Mouse (Mus musculus) midbrain, embryonic 11.5 days (tissue): ENCODE measurements around the gene Wdr90. TPM values are rescaled to one million over a fixed set of nuclear protein-coding genes. Genes with fewer than 3 reads are reported as not detected.
A peak's percentile ranks its signal among the peaks of the same experiment; 100 is the strongest.

ENCODE experiments used
- ATAC-seq: fragments of 200-750 bp; cut with Nextera tagmentation; 2 replicates; pipeline ENCODE4 v1.8.0; 2017; ENCODE audit warnings: moderate TSS enrichment, moderate library complexity; ENCODE audit not compliant: low FRiP score
- DNase-seq: peaks from one replicate; pipeline ENCODE4 v3.0.0; 2015; ENCODE audit warnings: low spot score; ENCODE audit errors: missing footprints
- H3K27ac ChIP-seq: fragments of 300-500 bp; sonication (generic); 2 replicates; pipeline ENCODE4 v1.5.1; 2014; ENCODE audit warnings: low read depth, low read length
- H3K27me3 ChIP-seq: fragments of 300-500 bp; sonication (generic); 2 replicates; pipeline ENCODE4 v1.6.1; 2014; ENCODE audit warnings: mild to moderate bottlenecking, low read length, moderate library complexity, mixed read lengths; ENCODE audit not compliant: control insufficient read depth, insufficient read depth
- H3K36me3 ChIP-seq: fragments of 300-500 bp; sonication (generic); 2 replicates; pipeline ENCODE4 v1.6.1; 2014; ENCODE audit warnings: mild to moderate bottlenecking, low read length, moderate library complexity, mixed read lengths; ENCODE audit not compliant: control insufficient read depth, insufficient read depth
- H3K4me1 ChIP-seq: fragments of 300-500 bp; sonication (generic); 2 replicates; pipeline ENCODE4 v1.6.1; 2014; ENCODE audit warnings: low read length; ENCODE audit not compliant: control insufficient read depth, insufficient read depth
- H3K4me2 ChIP-seq: fragments of 300-500 bp; sonication (generic); 2 replicates; pipeline ENCODE4 v1.6.1; 2014; ENCODE audit warnings: mild to moderate bottlenecking, moderate library complexity
- H3K4me3 ChIP-seq: fragments of 300-500 bp; sonication (generic); 2 replicates; pipeline ENCODE4 v1.5.1; 2014; ENCODE audit warnings: low read depth, low read length
- H3K9ac ChIP-seq: fragments of 300-500 bp; sonication (generic); 2 replicates; pipeline ENCODE4 v1.6.1; 2014; ENCODE audit warnings: low read length
- H3K9me3 ChIP-seq: fragments of 300-500 bp; sonication (generic); 2 replicates; pipeline ENCODE4 v1.6.1; 2016; ENCODE audit warnings: low read length; ENCODE audit not compliant: control insufficient read depth
- WGBS: fragments of 180-500 bp; shearing (Covaris S2); extraction: QIAGEN DNeasy Blood & Tissue Kit; methylation state at CpG from one replicate; pipeline ENCODE4 v1.1.7; 2014; 5-methylcytosine and 5-hydroxymethylcytosine counted together
- polyA plus RNA-seq: library from polyadenylated mRNA; unstranded; fragments of >200 nt; fragmentation: Nextera tagmentation; extraction: Ambion mirVana; gene quantifications from 2 replicates; pipeline ENCODE4 v1.2.1, GENCODE M21; 2014

The Wdr90 gene
- polyA plus RNA-seq, 1 experiment from 2014 or later, result 17.8 TPM

- no peaks in the 10 kb centered on the region; the same call in 1 of the 2 replicates for H3K27me3 ChIP-seq
- no peak overlapping the region for H3K9ac ChIP-seq
- DNase-seq (no peak), ATAC-seq (no peak)
- no peak overlapping the region; the same call in 1 of the 2 replicates for H3K4me2 ChIP-seq
- peaks cover 11% of the 10 kb centered on the region; the same call in 1 of the 2 replicates for H3K36me3 ChIP-seq
- H3K27ac ChIP-seq, result no peak overlapping the region
- 84% methylated on average over 14 of the region's 14 CpGs for WGBS
- H3K4me3 ChIP-seq, result peak overlapping the region; percentile 71; the same call in 1 of the 2 replicates
- H3K4me1 ChIP-seq, result peaks cover 50% of the 10 kb centered on the region
- no peaks in the 10 kb centered on the region for H3K9me3 ChIP-seq
These were observed 30.4 kb downstream of the Wdr90 start for GRCm38 (mm10) chr17:25830806-25831431.

- Histone ChIP-seq H3K36me3 (peaks cover 11% of the 10 kb centered on the region; the same call in 1 of the 2 replicates), H3K27ac (no peak overlapping the region), H3K27me3 (no peaks in the 10 kb centered on the region; the same call in 1 of the 2 replicates), H3K4me3 (peak overlapping the region; percentile 68), H3K9me3 (no peaks in the 10 kb centered on the region), H3K4me2 (peak overlapping the region; percentile 90; the same call in 1 of the 2 replicates), H3K4me1 (peaks cover 46% of the 10 kb centered on the region), H3K9ac (no peak overlapping the region; the same call in 1 of the 2 replicates)
- WGBS, result 83% methylated on average over 4 of the region's 4 CpGs
- DNase-seq (no peak), ATAC-seq (no peak)
These were observed 31.0 kb downstream of the Wdr90 start for GRCm38 (mm10) chr17:25830200-25830753.

- 47% methylated on average over 8 of the region's 8 CpGs for WGBS
- peak overlapping the region; percentile 68 for H3K4me3 ChIP-seq
- H3K9ac ChIP-seq, result peak overlapping the region; percentile 89
- ATAC-seq (no peak), DNase-seq (no peak)
- H3K27ac ChIP-seq, result peak overlapping the region; percentile 87
- H3K4me1 ChIP-seq, result peaks cover 47% of the 10 kb centered on the region
- no peaks in the 10 kb centered on the region for H3K27me3 ChIP-seq
- H3K36me3 ChIP-seq, result peaks cover 11% of the 10 kb centered on the region; the same call in 1 of the 2 replicates
- no peaks in the 10 kb centered on the region for H3K9me3 ChIP-seq
- H3K4me2 ChIP-seq, result peak overlapping the region; percentile 90
These were observed 31.7 kb downstream of the Wdr90 start for GRCm38 (mm10) chr17:25829558-25830017.

- peak within 1 kb of the TSS; percentile 87 for H3K27ac ChIP-seq
- WGBS, result under 1% methylated on average over 32 of the region's 32 CpGs
- ATAC-seq (peak; percentile 20), DNase-seq (peak; percentile 99)
- no peaks in the 10 kb centered on the region for H3K9me3 ChIP-seq
- H3K4me1 ChIP-seq, result peaks cover 47% of the 10 kb centered on the region
- H3K4me2 ChIP-seq, result peak within 1 kb of the TSS; percentile 90
- peak within 1 kb of the TSS; percentile 89 for H3K9ac ChIP-seq
- peaks cover 11% of the 10 kb centered on the region; the same call in 1 of the 2 replicates for H3K36me3 ChIP-seq
- no peaks in the 10 kb centered on the region for H3K27me3 ChIP-seq
- peak within 1 kb of the TSS; percentile 68 for H3K4me3 ChIP-seq
These were observed 32.4 kb downstream of the Wdr90 start, which contains the start of gene Jmjd8 for GRCm38 (mm10) chr17:25828712-25829557. Jmjd8 (plus strand) TSS chr17:25828867.

- Histone ChIP-seq H3K4me1 (peaks cover 45% of the 10 kb centered on the region), H3K27me3 (no peaks in the 10 kb centered on the region), H3K27ac (no peak overlapping the region), H3K9me3 (no peaks in the 10 kb centered on the region), H3K4me3 (peak overlapping the region; percentile 68), H3K36me3 (peaks cover 11% of the 10 kb centered on the region; the same call in 1 of the 2 replicates), H3K9ac (peak overlapping the region; percentile 89), H3K4me2 (peak overlapping the region; percentile 90)
- DNase-seq, result no peak
- no peak for ATAC-seq
- WGBS, result 80% methylated on average over 8 of the region's 8 CpGs
These were observed 33.1 kb downstream of the Wdr90 start for GRCm38 (mm10) chr17:25828223-25828594.

- H3K36me3 ChIP-seq, result peaks cover 11% of the 10 kb centered on the region; the same call in 1 of the 2 replicates
- no peaks in the 10 kb centered on the region for H3K27me3 ChIP-seq
- ATAC-seq, result no peak
- peaks cover 45% of the 10 kb centered on the region for H3K4me1 ChIP-seq
- H3K4me3 ChIP-seq, result no peak overlapping the region
- DNase-seq, result no peak
- no peak overlapping the region for H3K27ac ChIP-seq
- H3K4me2 ChIP-seq, result no peak overlapping the region
- 90% methylated on average over 22 of the region's 22 CpGs for WGBS
- no peak overlapping the region for H3K9ac ChIP-seq
- no peaks in the 10 kb centered on the region for H3K9me3 ChIP-seq
These were observed 33.6 kb downstream of the Wdr90 start for GRCm38 (mm10) chr17:25827546-25828222.

- Histone ChIP-seq H3K36me3 (peaks cover 11% of the 10 kb centered on the region; the same call in 1 of the 2 replicates), H3K4me1 (peaks cover 44% of the 10 kb centered on the region), H3K4me2 (no peak overlapping the region), H3K27me3 (no peaks in the 10 kb centered on the region), H3K9ac (no peak overlapping the region), H3K4me3 (no peak overlapping the region), H3K27ac (no peak overlapping the region), H3K9me3 (no peaks in the 10 kb centered on the region)
- no peak for DNase-seq
- 95% methylated on average over 13 of the region's 13 CpGs for WGBS
- ATAC-seq, result no peak
These were observed 34.3 kb downstream of the Wdr90 start for GRCm38 (mm10) chr17:25827011-25827410.

GRCm38 (mm10) chr17:25825984-25826570, 35.2 kb downstream of the Wdr90 start:
- ATAC-seq (no peak), DNase-seq (no peak)
- Histone ChIP-seq H3K4me1 (peaks cover 35% of the 10 kb centered on the region), H3K9ac (no peak overlapping the region), H3K4me2 (no peak overlapping the region), H3K9me3 (no peaks in the 10 kb centered on the region), H3K27ac (no peak overlapping the region), H3K4me3 (no peak overlapping the region), H3K27me3 (no peaks in the 10 kb centered on the region), H3K36me3 (peaks cover 7% of the 10 kb centered on the region; the same call in 1 of the 2 replicates)
- 95% methylated on average over 27 of the region's 27 CpGs for WGBS
